Mouse (Mus musculus) neural tube, embryonic 14.5 days (tissue): Measurements from ENCODE around the gene Ptprr. TPM values are rescaled to one million over a fixed set of nuclear protein-coding genes. Genes with fewer than 3 reads are reported as not detected.

Source experiments
- ATAC-seq: fragments of 200-750 bp; cut with Nextera tagmentation; 2 replicates; pipeline ENCODE4 v1.8.0; 2017; ENCODE audit warnings: low read depth, mild to moderate bottlenecking, moderate TSS enrichment, moderate library complexity
- H3K27ac ChIP-seq: fragments of 300-500 bp; sonication (generic); 2 replicates; pipeline ENCODE4 v1.5.1; 2014; ENCODE audit warnings: low read depth, mild to moderate bottlenecking, control low read depth, low read length, moderate library complexity, mixed read lengths
- H3K27me3 ChIP-seq: fragments of 300-500 bp; sonication (generic); 2 replicates; pipeline ENCODE4 v1.6.1; 2014; ENCODE audit warnings: low read length; ENCODE audit not compliant: control insufficient read depth, insufficient read depth
- H3K36me3 ChIP-seq: fragments of 300-500 bp; sonication (generic); 2 replicates; pipeline ENCODE4 v1.6.1; 2014; ENCODE audit warnings: low read length, mixed read lengths; ENCODE audit not compliant: control insufficient read depth, insufficient read depth
- H3K4me1 ChIP-seq: fragments of 300-500 bp; sonication (generic); 2 replicates; pipeline ENCODE4 v1.6.1; 2014; ENCODE audit warnings: low read length; ENCODE audit not compliant: control insufficient read depth, insufficient read depth
- H3K4me2 ChIP-seq: fragments of 300-500 bp; sonication (generic); 2 replicates; pipeline ENCODE4 v1.6.1; 2014; ENCODE audit warnings: mild to moderate bottlenecking, low read depth, low read length, control low read depth
- H3K4me3 ChIP-seq: fragments of 300-500 bp; sonication (generic); 2 replicates; pipeline ENCODE4 v1.5.1; 2014; ENCODE audit warnings: low read depth, low read length, control low read depth, mixed read lengths
- H3K9ac ChIP-seq: fragments of 300-500 bp; sonication (generic); replicated peaks from 2 replicates; pipeline ENCODE4 v1.6.1; 2014; ENCODE audit warnings: low read depth, mild to moderate bottlenecking, control low read depth, low read length, mixed read lengths
- H3K9me3 ChIP-seq: fragments of 300-500 bp; sonication (generic); 2 replicates; pipeline ENCODE4 v1.6.1; 2016; ENCODE audit warnings: low read length; ENCODE audit not compliant: control insufficient read depth
- WGBS: fragments of 180-500 bp; shearing (Covaris S2); extraction: QIAGEN DNeasy Blood & Tissue Kit; methylation state at CpG from one replicate; pipeline ENCODE4 v1.1.7; 2014; 5-methylcytosine and 5-hydroxymethylcytosine counted together
- polyA plus RNA-seq: library from polyadenylated mRNA; unstranded; fragments of >200 nt; fragmentation: Nextera tagmentation; extraction: Ambion mirVana; gene quantifications from 2 replicates; pipeline ENCODE4 v1.2.1, GENCODE M21; 2014

Ptprr gene
- polyA plus RNA-seq = 30.4 and 45.1 TPM in 2 replicates

DNA sequence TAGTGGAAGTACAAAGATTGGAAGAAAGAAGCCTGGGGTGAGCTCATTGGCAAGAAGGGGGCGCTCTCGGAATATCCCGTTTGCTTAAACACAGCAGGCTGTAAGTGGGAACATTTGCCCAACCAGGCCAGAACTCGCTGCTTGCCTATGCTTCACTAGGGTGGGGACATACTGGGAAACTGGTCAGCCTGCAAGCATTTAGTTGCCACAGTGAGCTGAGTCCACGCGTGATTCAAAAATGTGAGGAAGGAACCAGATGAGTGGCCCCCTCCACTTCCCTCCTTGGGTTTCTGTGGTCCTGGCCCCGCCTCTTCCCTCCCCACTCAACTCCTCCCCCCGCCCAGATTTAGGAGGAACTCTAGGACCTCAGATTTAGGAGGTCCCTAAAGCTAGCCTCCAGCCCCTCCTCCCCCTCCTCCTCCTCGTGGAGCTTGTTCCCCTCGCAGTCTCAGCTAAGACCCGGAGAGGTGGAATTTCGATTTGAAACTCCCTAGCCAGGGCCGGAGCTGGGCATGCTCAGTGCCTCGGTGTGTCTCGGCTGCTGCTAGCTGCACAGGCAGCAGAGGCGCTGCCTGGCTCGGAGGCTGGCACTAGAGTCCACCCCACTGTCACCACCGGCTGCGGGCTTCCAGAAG lies at the start of gene Ptprr:
Ptprr (plus strand) TSS at position 369 of the 635 bp plus-strand sequence.
- Histone ChIP-seq H3K9ac (peak within 1 kb of the TSS; percentile 74), H3K9me3 (no peaks in the 10 kb centered on the region), H3K36me3 (no peaks in the 10 kb centered on the region), H3K4me2 (peak within 1 kb of the TSS; percentile 60), H3K27ac (peak within 1 kb of the TSS; percentile 80), H3K4me3 (peak within 1 kb of the TSS; percentile 59), H3K4me1 (no peaks in the 10 kb centered on the region; the same call in 1 of the 2 replicates), H3K27me3 (no peaks in the 10 kb centered on the region)
- WGBS = under 1% methylated on average over 19 of the region's 19 CpGs
- ATAC-seq = peak; percentile 97

DNA sequence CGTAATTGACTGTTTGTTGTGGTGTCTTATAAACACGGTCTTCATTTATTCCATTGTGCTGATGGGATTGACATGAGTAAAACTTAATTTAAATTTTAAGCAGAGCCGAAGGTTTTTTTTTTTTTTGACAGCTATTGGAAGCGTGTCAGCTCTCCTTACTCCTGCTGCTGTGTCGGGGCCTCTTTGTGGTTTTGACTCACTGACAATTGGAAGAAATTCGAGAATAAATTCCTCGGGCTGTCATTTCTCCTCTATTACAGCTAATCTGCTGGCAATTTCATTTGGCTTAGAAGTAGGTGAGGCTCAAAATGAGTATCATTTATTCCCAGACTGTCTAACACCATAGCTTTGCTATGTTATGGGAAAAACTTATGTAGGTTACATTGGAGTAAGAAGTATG lies 41.7 kb upstream of the Ptprr start:
- H3K4me1 ChIP-seq = no peaks in the 10 kb centered on the region
- no peak for ATAC-seq
- no peak overlapping the region for H3K27ac ChIP-seq
- H3K4me2 ChIP-seq = no peak overlapping the region
- no peak overlapping the region for H3K4me3 ChIP-seq
- H3K27me3 ChIP-seq = no peaks in the 10 kb centered on the region
- no peak overlapping the region for H3K9ac ChIP-seq
- 83% methylated on average over 7 of the region's 7 CpGs for WGBS
- no peaks in the 10 kb centered on the region for H3K36me3 ChIP-seq
- H3K9me3 ChIP-seq = no peaks in the 10 kb centered on the region

- 82% methylated on average over 7 of the region's 7 CpGs for WGBS
- H3K9me3 ChIP-seq = no peaks in the 10 kb centered on the region
- no peak for ATAC-seq
Measured at GRCm38 (mm10) chr10:115978992-115979391, 39.0 kb upstream of the Ptprr start.

DNA sequence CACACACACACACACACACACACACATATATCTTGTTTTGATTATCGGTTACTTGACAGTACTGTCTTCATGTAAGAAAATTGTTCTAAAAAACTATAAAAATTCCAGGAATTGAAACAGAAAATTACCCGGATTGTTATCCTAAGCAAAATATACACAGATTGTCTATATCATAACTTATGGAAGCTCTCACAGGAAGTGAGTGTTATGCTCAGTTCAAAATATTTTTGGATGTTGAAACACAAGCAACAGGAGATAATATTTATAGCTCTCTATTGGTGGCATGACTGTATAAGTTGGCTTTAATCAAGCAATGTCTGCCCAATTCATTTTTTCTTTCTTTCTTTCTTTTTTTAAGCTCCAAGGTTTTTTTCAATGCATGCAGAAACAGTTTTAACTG lies 38.0 kb upstream of the Ptprr start:
- WGBS = 84% methylated on average over 2 of the region's 2 CpGs
- Histone ChIP-seq H3K9me3 (no peaks in the 10 kb centered on the region), H3K36me3 (no peaks in the 10 kb centered on the region), H3K27ac (no peak overlapping the region), H3K27me3 (no peaks in the 10 kb centered on the region), H3K9ac (no peak overlapping the region), H3K4me1 (no peaks in the 10 kb centered on the region), H3K4me3 (no peak overlapping the region), H3K4me2 (no peak overlapping the region)
- ATAC-seq = no peak

More at GRCm38 (mm10) chr10:115978992-115979391, 39.0 kb upstream of the Ptprr start:
- no peak overlapping the region for H3K4me3 ChIP-seq
- H3K27ac ChIP-seq = no peak overlapping the region
- H3K4me1 ChIP-seq = no peaks in the 10 kb centered on the region
- H3K4me2 ChIP-seq = no peak overlapping the region
- no peaks in the 10 kb centered on the region for H3K36me3 ChIP-seq
- H3K27me3 ChIP-seq = no peaks in the 10 kb centered on the region
- no peak overlapping the region for H3K9ac ChIP-seq

GRCm38 (mm10) chr10:115984308-115984707 lies 33.7 kb upstream of the Ptprr start:
- Histone ChIP-seq H3K27ac (no peak overlapping the region), H3K27me3 (no peaks in the 10 kb centered on the region), H3K9ac (no peak overlapping the region), H3K4me3 (no peak overlapping the region), H3K4me2 (no peak overlapping the region), H3K9me3 (no peaks in the 10 kb centered on the region), H3K36me3 (no peaks in the 10 kb centered on the region), H3K4me1 (no peaks in the 10 kb centered on the region)
- no peak for ATAC-seq
- 68% methylated on average over 6 of the region's 6 CpGs for WGBS

DNA sequence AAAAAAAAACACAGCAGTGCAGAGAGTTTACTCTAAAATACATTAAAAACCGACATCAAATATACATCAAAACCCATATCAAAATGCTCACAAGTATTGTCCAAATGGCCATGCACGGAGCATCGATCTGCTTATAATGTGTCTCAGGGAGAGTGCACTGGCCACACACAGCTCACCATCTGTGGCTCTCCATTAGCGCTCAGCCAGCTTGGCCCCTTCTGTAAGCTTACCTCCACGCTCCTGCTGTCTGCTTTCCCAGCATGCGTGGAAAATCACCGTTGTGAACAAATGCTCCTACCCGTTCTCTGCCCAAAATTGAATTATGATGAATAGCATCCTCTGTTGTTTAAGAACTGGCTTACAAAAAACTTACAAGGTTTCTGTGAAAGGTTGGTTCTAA lies 16.2 kb upstream of the Ptprr start:
- Histone ChIP-seq H3K9ac (no peak overlapping the region), H3K36me3 (no peaks in the 10 kb centered on the region), H3K4me2 (no peak overlapping the region), H3K27me3 (no peaks in the 10 kb centered on the region), H3K27ac (no peak overlapping the region), H3K4me1 (no peaks in the 10 kb centered on the region), H3K9me3 (no peaks in the 10 kb centered on the region), H3K4me3 (no peak overlapping the region)
- 57% methylated on average over 8 of the region's 8 CpGs for WGBS
- ATAC-seq = no peak

DNA sequence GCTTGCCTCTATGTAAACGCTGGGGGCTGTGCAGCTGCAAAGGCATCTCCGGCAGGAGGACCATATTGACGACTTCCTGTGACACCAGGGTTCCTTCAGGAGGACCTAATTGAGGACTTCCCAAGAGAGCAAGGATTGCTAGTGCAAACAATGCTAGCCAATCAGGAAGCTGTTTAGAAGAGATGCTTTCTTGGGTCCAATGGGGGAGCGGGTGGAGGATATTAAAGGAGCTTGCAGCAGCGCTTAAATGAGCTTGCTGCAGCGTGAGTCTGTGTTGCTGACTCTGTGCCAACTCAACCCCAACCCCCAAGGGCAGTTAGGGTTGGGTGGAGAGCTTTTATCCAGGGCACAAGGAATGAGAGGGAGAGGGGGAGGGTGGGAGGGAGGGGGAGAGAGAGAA lies 11.3 kb upstream of the Ptprr start:
- Histone ChIP-seq H3K27me3 (no peaks in the 10 kb centered on the region), H3K9me3 (no peaks in the 10 kb centered on the region), H3K9ac (no peak overlapping the region), H3K4me2 (no peak overlapping the region), H3K4me1 (no peaks in the 10 kb centered on the region), H3K27ac (no peak overlapping the region), H3K36me3 (no peaks in the 10 kb centered on the region), H3K4me3 (no peak overlapping the region)
- 45% methylated on average over 6 of the region's 6 CpGs for WGBS
- ATAC-seq = no peak

DNA sequence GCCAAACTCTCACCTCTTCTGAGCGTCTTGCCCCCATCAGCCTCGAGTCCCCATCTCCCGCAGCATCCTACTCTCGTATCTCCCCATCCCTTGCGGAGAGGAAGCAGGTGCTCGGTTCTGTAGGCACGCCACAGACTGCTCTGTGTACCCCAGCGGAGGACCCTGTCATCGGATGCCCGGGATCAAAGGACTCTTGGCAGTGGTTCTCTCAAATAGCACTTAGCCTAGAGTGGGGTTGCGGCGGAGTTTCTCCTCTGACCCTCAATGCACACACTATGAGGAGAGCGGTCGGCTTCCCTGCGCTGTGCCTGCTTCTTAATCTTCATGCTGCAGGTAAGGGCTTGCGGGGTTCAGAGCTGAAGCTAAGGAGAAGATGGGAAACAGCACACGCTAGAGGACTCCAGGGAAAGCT lies 473 bp downstream of the Ptprr start:
- WGBS = 0% methylated on average over 17 of the region's 17 CpGs
- H3K27ac ChIP-seq = peak overlapping the region; percentile 80

GRCm38 (mm10) chr10:116019086-116019860 lies 1.3 kb downstream of the Ptprr start:
- ATAC-seq = peak; percentile 47
- H3K4me3 ChIP-seq = peak overlapping the region; percentile 59

More for the DNA sequence above, 473 bp downstream of the Ptprr start:
- H3K4me1 ChIP-seq = no peaks in the 10 kb centered on the region; the same call in 1 of the 2 replicates
- no peaks in the 10 kb centered on the region for H3K36me3 ChIP-seq
- peak overlapping the region; percentile 74 for H3K9ac ChIP-seq
- H3K9me3 ChIP-seq = no peaks in the 10 kb centered on the region
- no peaks in the 10 kb centered on the region for H3K27me3 ChIP-seq
- H3K4me2 ChIP-seq = peak overlapping the region; percentile 60
- H3K4me3 ChIP-seq = peak overlapping the region; percentile 59
- peak; percentile 80 for ATAC-seq

More at GRCm38 (mm10) chr10:116019086-116019860, 1.3 kb downstream of the Ptprr start:
- 5% methylated on average over 20 of the region's 20 CpGs for WGBS
- H3K9me3 ChIP-seq = no peaks in the 10 kb centered on the region
- peak overlapping the region; percentile 80 for H3K27ac ChIP-seq
- no peaks in the 10 kb centered on the region for H3K36me3 ChIP-seq
- H3K9ac ChIP-seq = peak overlapping the region; percentile 74
- peak overlapping the region; percentile 60 for H3K4me2 ChIP-seq
- H3K4me1 ChIP-seq = no peaks in the 10 kb centered on the region; the same call in 1 of the 2 replicates
- no peaks in the 10 kb centered on the region for H3K27me3 ChIP-seq
